Mouse (Mus musculus): ENCODE results near the gene Nsmce1. TPM values are rescaled to one million over a fixed set of nuclear protein-coding genes. Genes with fewer than 3 reads are reported as not detected.
"Not testable (repeated sequence)": the region's sequence is repeated elsewhere in the genome, so short reads cannot be mapped to it uniquely, and the experiment has no call there.

Gene Nsmce1
- polyA plus RNA-seq, 1 experiment from 2014 or later = 120 TPM

- H3K27me3 ChIP-seq (replicated peaks) = no peaks in the 10 kb centered on the region
- no peak overlapping the region for H3K4me2 ChIP-seq (replicated peaks)
- H3K9me3 ChIP-seq = no peaks in the 10 kb centered on the region
- 95% methylated on average over 4 of the region's 4 CpGs for WGBS
- no peak overlapping the region for H3K9ac ChIP-seq
- H3K4me3 ChIP-seq (replicated peaks) = no peak overlapping the region
- no peaks in the 10 kb centered on the region for H3K4me1 ChIP-seq (replicated peaks)
- H3K36me3 ChIP-seq = no peaks in the 10 kb centered on the region; the same call in 1 of the 2 replicates
- ATAC-seq = no peak
- no peak overlapping the region for H3K27ac ChIP-seq
These were observed 37.7 kb downstream of the Nsmce1 start for GRCm38 (mm10) chr7:125453671-125454070.

DNA sequence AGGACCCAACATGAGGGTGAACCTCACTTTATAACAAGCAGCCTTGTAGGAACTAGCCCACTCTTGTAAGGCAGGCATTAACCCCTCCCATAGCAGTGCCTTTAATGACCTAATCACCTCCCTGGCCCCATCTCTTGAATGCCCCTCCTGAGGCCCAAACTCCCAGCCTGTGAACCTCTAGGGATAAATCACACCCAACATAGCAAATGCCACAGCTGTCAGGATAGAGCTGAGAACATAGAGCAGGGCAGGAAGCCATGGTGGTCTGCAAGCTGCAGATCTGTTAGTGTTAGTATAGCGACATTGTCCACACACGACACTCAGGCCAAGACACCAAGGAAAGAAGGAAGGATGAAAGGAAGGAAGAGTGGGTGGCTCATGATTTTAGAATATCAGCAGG is 40.3 kb downstream of the Nsmce1 start:
- no peak overlapping the region for H3K4me3 ChIP-seq (replicated peaks)
- WGBS = 52% methylated on average over 2 of the region's 2 CpGs
- H3K9ac ChIP-seq = no peak overlapping the region
- no peaks in the 10 kb centered on the region for H3K4me1 ChIP-seq (replicated peaks)
- no peak overlapping the region for H3K27ac ChIP-seq
- H3K4me2 ChIP-seq (replicated peaks) = no peak overlapping the region
- H3K36me3 ChIP-seq = no peaks in the 10 kb centered on the region
- no peaks in the 10 kb centered on the region for H3K27me3 ChIP-seq (replicated peaks)
- no peaks in the 10 kb centered on the region for H3K9me3 ChIP-seq
- ATAC-seq = no peak

DNA sequence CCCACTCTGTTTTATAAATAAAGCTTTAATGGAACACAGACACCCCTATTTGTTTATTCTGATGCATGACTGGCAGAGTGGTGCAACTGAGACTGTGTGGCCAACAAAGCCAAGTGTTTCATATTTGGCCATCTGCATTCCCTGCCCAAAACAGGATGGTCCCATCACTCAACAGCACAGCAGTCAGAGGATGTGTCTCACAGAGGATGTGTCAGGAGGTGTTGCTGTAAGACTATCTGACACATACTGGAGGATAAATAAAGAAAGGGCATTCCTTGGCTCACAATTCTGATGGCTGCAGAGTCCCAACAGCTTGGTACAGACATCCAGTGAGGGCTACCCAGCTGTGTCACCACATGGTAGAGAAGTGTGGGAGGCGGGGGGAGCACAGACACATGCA is 40.7 kb downstream of the Nsmce1 start:
- WGBS = 88% methylated on average over 1 of the region's 1 CpGs
- Histone ChIP-seq H3K9ac (no peak overlapping the region), H3K4me1 (replicated peaks) (no peaks in the 10 kb centered on the region), H3K27ac (no peak overlapping the region), H3K27me3 (replicated peaks) (no peaks in the 10 kb centered on the region), H3K4me3 (replicated peaks) (no peak overlapping the region), H3K4me2 (replicated peaks) (no peak overlapping the region), H3K9me3 (no peaks in the 10 kb centered on the region), H3K36me3 (no peaks in the 10 kb centered on the region)
- ATAC-seq = no peak

- H3K9ac ChIP-seq = peak within 1 kb of the TSS; percentile 62
- ATAC-seq = peak; percentile 98
- WGBS = under 1% methylated on average over 61 of the region's 61 CpGs
These were observed 46.7 kb downstream of the Nsmce1 start, which contains the start of gene Kdm8 for GRCm38 (mm10) chr7:125444464-125445401. Gene Kdm8, plus strand, starts transcription at chr7:125444676.

DNA sequence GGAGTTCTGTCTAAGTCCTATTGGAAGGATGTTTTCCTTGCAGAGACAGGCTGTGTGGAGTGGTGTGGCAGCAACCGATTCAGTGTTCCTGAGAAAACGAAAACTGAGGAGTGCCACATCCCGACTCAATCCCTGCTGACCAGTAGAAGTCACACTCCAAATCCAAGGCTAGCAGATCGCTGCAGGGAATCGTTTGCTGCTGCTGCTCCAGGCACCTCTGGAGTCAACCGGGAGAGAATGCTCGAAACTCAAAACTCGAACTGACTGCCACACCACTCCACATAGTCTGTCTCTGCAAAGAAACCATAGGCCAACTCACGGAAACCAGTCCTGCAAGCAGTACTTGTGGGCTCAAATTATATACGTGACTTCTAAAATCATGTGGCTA is 47.3 kb downstream of the Nsmce1 start:
- Histone ChIP-seq H3K4me3 (replicated peaks) (peak overlapping the region; percentile 62), H3K27me3 (replicated peaks) (no peaks in the 10 kb centered on the region), H3K9ac (peak overlapping the region; percentile 62), H3K27ac (peak overlapping the region; percentile 96), H3K4me2 (replicated peaks) (peak overlapping the region; percentile 75), H3K4me1 (replicated peaks) (peaks cover 8% of the 10 kb centered on the region; the same call in 1 of the 2 replicates), H3K9me3 (peaks cover 3% of the 10 kb centered on the region; the same call in 1 of the 2 replicates), H3K36me3 (no peaks in the 10 kb centered on the region)
- 25% methylated on average over 10 of the region's 10 CpGs for WGBS
- ATAC-seq = peak; percentile 39

More at GRCm38 (mm10) chr7:125444464-125445401, 46.7 kb downstream of the Nsmce1 start, which contains the start of gene Kdm8:
- no peaks in the 10 kb centered on the region for H3K27me3 ChIP-seq (replicated peaks)
- H3K4me3 ChIP-seq (replicated peaks) = peak within 1 kb of the TSS; percentile 62
- peaks cover 8% of the 10 kb centered on the region; the same call in 1 of the 2 replicates for H3K4me1 ChIP-seq (replicated peaks)
- peak within 1 kb of the TSS; percentile 75 for H3K4me2 ChIP-seq (replicated peaks)
- peak within 1 kb of the TSS; percentile 96 for H3K27ac ChIP-seq
- no peaks in the 10 kb centered on the region for H3K9me3 ChIP-seq
- H3K36me3 ChIP-seq = no peaks in the 10 kb centered on the region

GRCm38 (mm10) chr7:125442323-125442722 is 49.1 kb downstream of the Nsmce1 start:
- WGBS = 68% methylated on average over 4 of the region's 4 CpGs
- Histone ChIP-seq H3K27ac (no peak overlapping the region), H3K4me1 (replicated peaks) (peaks cover 8% of the 10 kb centered on the region; the same call in 1 of the 2 replicates), H3K4me2 (replicated peaks) (no peak overlapping the region), H3K9me3 (peaks cover 3% of the 10 kb centered on the region; the same call in 1 of the 2 replicates), H3K4me3 (replicated peaks) (no peak overlapping the region), H3K9ac (no peak overlapping the region), H3K36me3 (no peaks in the 10 kb centered on the region), H3K27me3 (replicated peaks) (no peaks in the 10 kb centered on the region)
- no peak for ATAC-seq

DNA sequence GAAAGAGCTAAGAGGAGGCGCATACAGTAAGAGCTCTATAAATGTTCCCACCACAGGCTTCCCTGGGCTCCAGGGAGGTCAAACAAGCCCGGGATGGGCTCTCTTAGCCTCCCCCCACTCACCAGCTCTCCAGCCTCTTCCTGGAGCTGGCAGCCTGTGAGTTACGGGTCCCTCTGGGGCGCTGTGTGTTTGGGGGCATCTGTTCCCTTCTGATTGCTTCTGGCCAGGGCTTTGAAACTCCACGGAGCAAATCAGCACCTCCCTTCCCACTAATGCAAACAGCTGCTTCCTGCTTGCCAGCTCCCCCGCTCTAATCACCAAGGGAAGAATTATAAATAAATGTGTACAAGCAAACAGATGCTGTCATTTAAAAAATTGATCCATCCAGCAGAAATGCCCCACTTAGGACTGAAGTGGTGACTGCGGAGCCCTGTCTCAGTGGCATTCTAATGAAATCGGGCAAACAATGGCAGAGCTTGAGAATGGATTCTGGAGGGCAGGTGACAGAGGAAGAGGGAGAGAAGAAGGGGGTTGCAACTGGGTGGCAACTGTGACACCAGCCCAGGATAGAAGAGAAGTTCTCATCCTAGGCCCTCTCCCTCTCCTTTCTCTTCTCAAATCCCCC is 56.6 kb downstream of the Nsmce1 start:
- no peak overlapping the region for H3K4me2 ChIP-seq (replicated peaks)
- peaks cover 10% of the 10 kb centered on the region; the same call in 1 of the 2 replicates for H3K4me1 ChIP-seq (replicated peaks)
- no peak overlapping the region; the same call in 1 of the 2 replicates for H3K27ac ChIP-seq
- H3K9ac ChIP-seq = no peak overlapping the region
- no peaks in the 10 kb centered on the region for H3K36me3 ChIP-seq
- no peak overlapping the region for H3K4me3 ChIP-seq (replicated peaks)
- 0 out of 2 replicates have a peak, but pooled peaks have one; percentile 15 for ATAC-seq
- 33% methylated on average over 8 of the region's 8 CpGs for WGBS
- H3K9me3 ChIP-seq = peaks cover 3% of the 10 kb centered on the region; the same call in 1 of the 2 replicates
- H3K27me3 ChIP-seq (replicated peaks) = no peaks in the 10 kb centered on the region

DNA sequence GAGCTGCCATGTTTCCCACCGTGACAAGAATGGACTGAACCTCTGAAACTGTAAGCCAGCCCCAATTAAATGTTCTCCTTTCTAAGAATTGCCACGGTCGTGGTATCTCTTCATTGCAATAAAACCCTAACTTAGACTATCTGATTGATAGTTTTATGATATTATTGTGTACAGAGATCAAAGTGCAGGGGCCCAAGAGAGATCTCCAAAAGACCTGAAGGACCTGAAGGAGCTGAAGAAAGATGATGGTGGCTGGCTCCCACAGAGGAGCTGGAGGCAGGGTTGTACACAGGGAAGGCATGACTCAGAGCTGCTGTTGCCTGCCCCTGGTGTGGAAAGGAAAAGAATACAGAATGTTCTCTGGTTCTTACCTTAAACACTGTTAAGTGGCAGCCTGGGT is 57.5 kb downstream of the Nsmce1 start:
- Histone ChIP-seq H3K4me2 (replicated peaks) (no peak overlapping the region), H3K9ac (no peak overlapping the region), H3K36me3 (no peaks in the 10 kb centered on the region), H3K4me1 (replicated peaks) (peaks cover 10% of the 10 kb centered on the region; the same call in 1 of the 2 replicates), H3K27me3 (replicated peaks) (no peaks in the 10 kb centered on the region), H3K9me3 (no peaks in the 10 kb centered on the region), H3K27ac (no peak overlapping the region), H3K4me3 (replicated peaks) (no peak overlapping the region)
- peak; percentile 74 for ATAC-seq
- WGBS = 59% methylated on average over 3 of the region's 3 CpGs

DNA sequence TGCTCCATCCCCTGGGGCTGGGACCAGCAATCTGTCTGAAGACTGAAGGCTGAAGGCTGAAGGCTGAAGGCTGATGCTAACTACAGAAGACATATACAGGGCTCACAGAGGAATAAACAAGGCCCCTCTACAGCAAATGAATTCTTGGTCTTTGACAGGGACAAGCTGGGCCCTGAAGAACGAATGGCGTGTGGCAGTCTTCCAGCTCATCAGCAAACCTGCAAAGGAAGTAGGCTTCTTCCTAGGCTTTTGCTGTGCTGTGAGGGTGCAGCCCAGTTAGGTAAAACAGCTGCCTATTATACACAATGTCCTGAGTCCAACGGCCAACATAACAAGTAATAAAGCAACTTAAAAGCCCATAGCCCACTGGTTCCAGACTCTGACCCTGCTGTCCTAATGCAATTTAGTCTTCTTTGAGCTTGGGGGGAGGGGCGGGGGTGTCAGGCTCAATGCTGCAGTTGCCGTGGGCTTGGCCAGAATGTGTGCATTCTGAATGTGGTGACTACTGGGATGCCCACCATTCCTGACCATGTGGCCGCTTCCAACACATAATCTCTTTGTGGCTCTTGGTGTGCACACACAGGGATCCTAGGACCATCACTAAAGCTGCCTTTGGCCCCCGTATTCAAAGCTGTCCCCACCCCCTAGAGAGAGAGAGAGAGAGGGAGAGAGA is 61.1 kb downstream of the Nsmce1 start:
- no peaks in the 10 kb centered on the region for H3K9me3 ChIP-seq
- 51% methylated on average over 7 of the region's 7 CpGs for WGBS
- no peak overlapping the region for H3K27ac ChIP-seq
- no peak overlapping the region for H3K4me2 ChIP-seq (replicated peaks)
- H3K9ac ChIP-seq = no peak overlapping the region
- no peaks in the 10 kb centered on the region for H3K36me3 ChIP-seq
- no peak for ATAC-seq
- peaks cover 10% of the 10 kb centered on the region for H3K4me1 ChIP-seq (replicated peaks)
- H3K27me3 ChIP-seq (replicated peaks) = no peaks in the 10 kb centered on the region
- H3K4me3 ChIP-seq (replicated peaks) = no peak overlapping the region

DNA sequence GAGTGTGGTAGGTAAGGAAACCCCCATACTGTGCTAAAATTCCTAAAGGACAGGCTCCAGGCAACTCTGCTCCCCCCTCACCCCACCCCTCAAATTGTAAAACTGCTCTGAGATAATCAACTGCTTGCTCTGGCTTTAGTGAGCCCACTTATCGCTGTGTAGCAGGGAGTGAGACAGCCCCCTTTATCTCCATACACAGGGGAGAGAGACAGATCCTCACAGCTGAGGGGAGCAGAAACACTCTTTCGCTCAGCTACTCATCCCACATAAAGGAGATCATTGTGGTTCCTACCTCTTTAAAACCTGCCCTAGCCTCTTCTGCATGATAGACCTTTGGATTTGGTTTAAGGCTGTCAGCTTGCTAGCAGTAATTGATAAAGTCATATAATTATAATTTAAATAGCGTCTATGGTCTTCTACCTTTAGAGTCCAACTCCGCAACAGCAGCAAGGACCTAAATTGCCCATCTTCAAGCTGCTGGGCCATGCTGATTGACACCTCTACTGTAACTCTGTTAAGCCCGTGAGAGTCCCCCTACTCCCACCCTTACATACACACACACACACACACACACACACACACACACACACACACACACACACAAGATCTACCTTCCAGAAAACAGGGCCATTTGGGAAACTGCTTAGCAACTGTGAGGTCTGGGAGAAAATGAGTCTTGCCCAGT is 62.4 kb downstream of the Nsmce1 start:
- not testable (repeated sequence) for H3K27ac ChIP-seq; H3K4me2 ChIP-seq (replicated peaks); H3K4me1 ChIP-seq (replicated peaks); H3K36me3 ChIP-seq; H3K9me3 ChIP-seq; H3K9ac ChIP-seq; H3K27me3 ChIP-seq (replicated peaks); H3K4me3 ChIP-seq (replicated peaks)
- ATAC-seq = peak; percentile 62; the same call in 1 of the 2 replicates
- 70% methylated on average over 5 of the region's 5 CpGs for WGBS

DNA sequence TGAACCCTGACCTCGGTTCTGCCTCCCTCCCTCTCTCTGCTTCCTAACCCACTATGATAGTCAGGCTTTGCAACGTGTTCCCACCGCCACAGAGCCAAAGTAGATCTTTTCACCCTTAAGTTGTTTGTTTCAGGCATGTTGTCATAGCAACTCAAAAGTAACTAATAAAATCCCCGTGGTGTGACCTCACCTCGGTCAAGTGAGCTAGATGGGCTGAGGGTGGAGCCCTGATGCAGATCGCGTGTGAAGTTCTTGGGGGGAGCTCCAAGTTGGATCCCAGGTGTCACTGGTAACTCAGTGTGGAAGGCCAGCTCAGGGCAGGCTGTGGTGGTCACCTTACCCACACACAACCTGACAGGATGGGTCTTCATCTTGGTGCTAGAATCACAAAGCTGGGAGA is 63.0 kb downstream of the Nsmce1 start:
- H3K4me1 ChIP-seq (replicated peaks) = peaks cover 4% of the 10 kb centered on the region; the same call in 1 of the 2 replicates
- H3K27ac ChIP-seq = no peak overlapping the region
- no peaks in the 10 kb centered on the region for H3K36me3 ChIP-seq
- 59% methylated on average over 7 of the region's 7 CpGs for WGBS
- no peaks in the 10 kb centered on the region for H3K9me3 ChIP-seq
- H3K9ac ChIP-seq = no peak overlapping the region
- H3K4me2 ChIP-seq (replicated peaks) = no peak overlapping the region
- ATAC-seq = 0 out of 2 replicates have a peak, but pooled peaks have one; percentile 40
- H3K4me3 ChIP-seq (replicated peaks) = no peak overlapping the region
- no peaks in the 10 kb centered on the region for H3K27me3 ChIP-seq (replicated peaks)
